Mouse (Mus musculus) embryonic facial prominence, embryonic 13.5 days (tissue): ENCODE measurements around the gene Padi1. TPM values are rescaled to one million over a fixed set of nuclear protein-coding genes. Genes with fewer than 3 reads are reported as not detected.
A peak's percentile ranks its signal among the peaks of the same experiment; 100 is the strongest.

Experiments
- ATAC-seq: fragments of 200-750 bp; cut with Nextera tagmentation; 2 replicates; pipeline ENCODE4 v1.8.0; 2017; ENCODE audit warnings: low read depth; ENCODE audit not compliant: insufficient number of reproducible peaks, insufficient read depth, low FRiP score, low TSS enrichment
- H3K27ac ChIP-seq: fragments of 300-500 bp; sonication (generic); 2 replicates; pipeline ENCODE4 v1.5.1; 2015; ENCODE audit warnings: moderate library complexity, mild to moderate bottlenecking, inconsistent platforms
- H3K27me3 ChIP-seq: fragments of 300-500 bp; sonication (generic); 2 replicates; pipeline ENCODE4 v1.6.1; 2015; ENCODE audit warnings: mild to moderate bottlenecking, inconsistent platforms
- H3K36me3 ChIP-seq: fragments of 300-500 bp; sonication (generic); 2 replicates; pipeline ENCODE4 v1.6.1; 2015; ENCODE audit warnings: mild to moderate bottlenecking, inconsistent platforms
- H3K4me1 ChIP-seq: fragments of 300-500 bp; sonication (generic); 2 replicates; pipeline ENCODE4 v1.6.1; 2015; ENCODE audit warnings: inconsistent platforms
- H3K4me2 ChIP-seq: fragments of 300-500 bp; sonication (generic); 2 replicates; pipeline ENCODE4 v1.6.1; 2015; ENCODE audit warnings: moderate library complexity, mild to moderate bottlenecking, inconsistent platforms
- H3K4me3 ChIP-seq: fragments of 300-500 bp; sonication (generic); 2 replicates; pipeline ENCODE4 v1.5.1; 2015; ENCODE audit warnings: mild to moderate bottlenecking, inconsistent platforms
- H3K9ac ChIP-seq: fragments of 300-500 bp; sonication (generic); 2 replicates; pipeline ENCODE4 v1.6.1; 2015; ENCODE audit warnings: mild to moderate bottlenecking, inconsistent platforms
- H3K9me3 ChIP-seq: fragments of 300-500 bp; sonication (generic); 2 replicates; pipeline ENCODE4 v1.6.1; 2016; ENCODE audit warnings: inconsistent platforms
- WGBS: fragments of 180-500 bp; shearing (Covaris S2); methylation state at CpG from one replicate; pipeline ENCODE4 v1.1.7; 2015; ENCODE audit warnings: mixed read lengths; 5-methylcytosine and 5-hydroxymethylcytosine counted together
- polyA plus RNA-seq: library from polyadenylated mRNA; unstranded; fragments of >200 nt; fragmentation: Nextera tagmentation; extraction: Ambion mirVana; gene quantifications from 2 replicates; pipeline ENCODE4 v1.2.1, GENCODE M21; 2015

Gene Padi1
- polyA plus RNA-seq, 1 experiment from 2014 or later, result 0.07 TPM

GRCm38 (mm10) chr4:140815496-140815895, 30.1 kb downstream of the Padi1 start:
- H3K4me1 ChIP-seq, result peaks cover 38% of the 10 kb centered on the region
- ATAC-seq, result no peak

GRCm38 (mm10) chr4:140814241-140815225, 31.0 kb downstream of the Padi1 start:
- Histone ChIP-seq H3K9ac (peak overlapping the region; percentile 63), H3K4me1 (peaks cover 38% of the 10 kb centered on the region), H3K9me3 (no peaks in the 10 kb centered on the region), H3K4me2 (peak overlapping the region; percentile 67), H3K27ac (peak overlapping the region; percentile 57), H3K4me3 (peak overlapping the region; percentile 42), H3K36me3 (no peaks in the 10 kb centered on the region), H3K27me3 (no peaks in the 10 kb centered on the region; the same call in 1 of the 2 replicates)
- ATAC-seq, result no peak
- WGBS, result 21% methylated on average over 36 of the region's 36 CpGs

More at GRCm38 (mm10) chr4:140815496-140815895, 30.1 kb downstream of the Padi1 start:
- no peak overlapping the region for H3K4me2 ChIP-seq
- no peaks in the 10 kb centered on the region for H3K9me3 ChIP-seq
- H3K27ac ChIP-seq, result no peak overlapping the region
- H3K36me3 ChIP-seq, result no peaks in the 10 kb centered on the region
- no peaks in the 10 kb centered on the region; the same call in 1 of the 2 replicates for H3K27me3 ChIP-seq
- H3K4me3 ChIP-seq, result no peak overlapping the region
- H3K9ac ChIP-seq, result no peak overlapping the region
- 69% methylated on average over 5 of the region's 5 CpGs for whole genome bisulfite sequencing

- H3K9ac ChIP-seq, result peak overlapping the region; percentile 63; the same call in 1 of the 2 replicates
- peak overlapping the region; percentile 57 for H3K27ac ChIP-seq
- H3K27me3 ChIP-seq, result no peaks in the 10 kb centered on the region; the same call in 1 of the 2 replicates
- H3K4me3 ChIP-seq, result peak overlapping the region; percentile 42
- H3K4me1 ChIP-seq, result peaks cover 38% of the 10 kb centered on the region
- no peak for ATAC-seq
- WGBS, result 5% methylated on average over 13 of the region's 13 CpGs
- peak overlapping the region; percentile 67 for H3K4me2 ChIP-seq
- H3K9me3 ChIP-seq, result no peaks in the 10 kb centered on the region
- no peaks in the 10 kb centered on the region for H3K36me3 ChIP-seq
Observed at GRCm38 (mm10) chr4:140813358-140814185, 32.0 kb downstream of the Padi1 start.

GRCm38 (mm10) chr4:140812609-140813008, 33.0 kb downstream of the Padi1 start:
- Histone ChIP-seq H3K36me3 (no peaks in the 10 kb centered on the region), H3K4me2 (no peak overlapping the region), H3K9me3 (no peaks in the 10 kb centered on the region), H3K9ac (no peak overlapping the region), H3K4me1 (peaks cover 38% of the 10 kb centered on the region), H3K4me3 (no peak overlapping the region), H3K27ac (no peak overlapping the region), H3K27me3 (no peaks in the 10 kb centered on the region; the same call in 1 of the 2 replicates)
- ATAC-seq, result no peak
- 23% methylated on average over 13 of the region's 14 CpGs for WGBS

GRCm38 (mm10) chr4:140812191-140812590, 33.4 kb downstream of the Padi1 start:
- Histone ChIP-seq H3K36me3 (no peaks in the 10 kb centered on the region), H3K27me3 (no peaks in the 10 kb centered on the region; the same call in 1 of the 2 replicates), H3K4me2 (no peak overlapping the region), H3K27ac (no peak overlapping the region), H3K4me1 (peaks cover 38% of the 10 kb centered on the region), H3K9me3 (no peaks in the 10 kb centered on the region), H3K9ac (no peak overlapping the region), H3K4me3 (no peak overlapping the region)
- 58% methylated on average over 8 of the region's 8 CpGs for WGBS
- no peak for ATAC-seq

GRCm38 (mm10) chr4:140810458-140811260, 34.9 kb downstream of the Padi1 start, which contains the start of gene Padi3:
TSS of gene Padi3 (minus strand) at chr4:140810648.
- WGBS, result 73% methylated on average over 15 of the region's 16 CpGs
- H3K27ac ChIP-seq, result no peak within 1 kb of the TSS
- ATAC-seq, result no peak

GRCm38 (mm10) chr4:140809118-140809517, 36.5 kb downstream of the Padi1 start:
- no peak overlapping the region for H3K27ac ChIP-seq
- 78% methylated on average over 8 of the region's 8 CpGs for WGBS
- ATAC-seq, result no peak
- peaks cover 21% of the 10 kb centered on the region for H3K4me1 ChIP-seq
- H3K36me3 ChIP-seq, result no peaks in the 10 kb centered on the region
- no peak overlapping the region for H3K4me3 ChIP-seq
- no peaks in the 10 kb centered on the region for H3K27me3 ChIP-seq
- no peak overlapping the region for H3K4me2 ChIP-seq
- no peaks in the 10 kb centered on the region for H3K9me3 ChIP-seq
- no peak overlapping the region for H3K9ac ChIP-seq

More at GRCm38 (mm10) chr4:140810458-140811260, 34.9 kb downstream of the Padi1 start, which contains the start of gene Padi3:
- Histone ChIP-seq H3K4me2 (no peak within 1 kb of the TSS), H3K4me1 (peaks cover 28% of the 10 kb centered on the region), H3K36me3 (no peaks in the 10 kb centered on the region), H3K9ac (no peak within 1 kb of the TSS), H3K27me3 (no peaks in the 10 kb centered on the region; the same call in 1 of the 2 replicates), H3K9me3 (no peaks in the 10 kb centered on the region), H3K4me3 (no peak within 1 kb of the TSS)

- Histone ChIP-seq H3K27ac (no peak overlapping the region), H3K4me2 (no peak overlapping the region), H3K9ac (no peak overlapping the region), H3K27me3 (no peaks in the 10 kb centered on the region), H3K4me1 (no peaks in the 10 kb centered on the region), H3K9me3 (no peaks in the 10 kb centered on the region), H3K4me3 (no peak overlapping the region), H3K36me3 (no peaks in the 10 kb centered on the region)
- 83% methylated on average over 9 of the region's 9 CpGs for WGBS
- ATAC-seq, result no peak
Observed at GRCm38 (mm10) chr4:140804601-140805000, 41.0 kb downstream of the Padi1 start.

GRCm38 (mm10) chr4:140801364-140801763, 44.2 kb downstream of the Padi1 start:
- Histone ChIP-seq H3K9me3 (no peaks in the 10 kb centered on the region), H3K4me2 (no peak overlapping the region), H3K27ac (no peak overlapping the region), H3K27me3 (no peaks in the 10 kb centered on the region), H3K4me1 (no peaks in the 10 kb centered on the region), H3K9ac (no peak overlapping the region), H3K4me3 (no peak overlapping the region), H3K36me3 (no peaks in the 10 kb centered on the region)
- no peak for ATAC-seq
- 79% methylated on average over 3 of the region's 3 CpGs for WGBS

- H3K27me3 ChIP-seq, result no peaks in the 10 kb centered on the region
- no peak for ATAC-seq
- H3K27ac ChIP-seq, result no peak overlapping the region
- no peak overlapping the region for H3K4me3 ChIP-seq
- 76% methylated on average over 3 of the region's 3 CpGs for WGBS
- no peak overlapping the region for H3K9ac ChIP-seq
- H3K9me3 ChIP-seq, result no peaks in the 10 kb centered on the region
- no peaks in the 10 kb centered on the region for H3K4me1 ChIP-seq
- H3K36me3 ChIP-seq, result no peaks in the 10 kb centered on the region
- no peak overlapping the region for H3K4me2 ChIP-seq
Observed at GRCm38 (mm10) chr4:140796786-140797185, 48.8 kb downstream of the Padi1 start.

- no peak overlapping the region for H3K4me3 ChIP-seq
- no peak for ATAC-seq
- no peak overlapping the region for H3K4me2 ChIP-seq
- no peaks in the 10 kb centered on the region for H3K9me3 ChIP-seq
- no peaks in the 10 kb centered on the region for H3K27me3 ChIP-seq
- no peaks in the 10 kb centered on the region for H3K4me1 ChIP-seq
- H3K36me3 ChIP-seq, result no peaks in the 10 kb centered on the region
- WGBS, result 79% methylated on average over 9 of the region's 9 CpGs
- H3K9ac ChIP-seq, result no peak overlapping the region
- H3K27ac ChIP-seq, result no peak overlapping the region
Observed at GRCm38 (mm10) chr4:140794678-140795077, 50.9 kb downstream of the Padi1 start.
